Mouse (Mus musculus) ES-Bruce4 (cell line): ENCODE data around the gene Eif3k. TPM values are rescaled to one million over a fixed set of nuclear protein-coding genes. Genes with fewer than 3 reads are reported as not detected.

Experiments used
- H3K27ac ChIP-seq: 2 replicates; pipeline ENCODE4 v1.5.1; 2012; ENCODE audit warnings: low read length, inconsistent platforms; ENCODE audit not compliant: insufficient read depth
- H3K27me3 ChIP-seq: 2 replicates; pipeline ENCODE4 v1.6.1; 2012; ENCODE audit warnings: mild to moderate bottlenecking, low read length, inconsistent platforms; ENCODE audit not compliant: control insufficient read depth, poor library complexity, insufficient read depth, severe bottlenecking
- H3K36me3 ChIP-seq: 2 replicates; pipeline ENCODE4 v1.6.1; 2012; ENCODE audit warnings: inconsistent platforms, mild to moderate bottlenecking, low read length, moderate library complexity; ENCODE audit not compliant: control insufficient read depth, poor library complexity, insufficient read depth, severe bottlenecking
- H3K4me1 ChIP-seq: one replicate; pipeline ENCODE4 v1.8.1; 2011; ENCODE audit warnings: low read length; ENCODE audit not compliant: control insufficient read depth, insufficient read depth
- H3K4me3 ChIP-seq: 2 replicates; pipeline ENCODE4 v1.5.1; 2011; ENCODE audit warnings: low read depth, mild to moderate bottlenecking, low read length
- H3K9ac ChIP-seq: 2 replicates; pipeline ENCODE4 v1.6.1; 2012; ENCODE audit warnings: low read depth, mild to moderate bottlenecking, inconsistent platforms; ENCODE audit not compliant: poor library complexity, severe bottlenecking
- H3K9me3 ChIP-seq: replicated peaks from 2 replicates; pipeline ENCODE4 v1.6.1; 2012; ENCODE audit warnings: mild to moderate bottlenecking, low read length, inconsistent platforms; ENCODE audit not compliant: control insufficient read depth, poor library complexity, insufficient read depth, severe bottlenecking
- CTCF ChIP-seq: IDR thresholded peaks from one replicate; pipeline ENCODE4 v1.8.1; 2011; ENCODE audit warnings: low read depth, low read length
- EP300 ChIP-seq: IDR thresholded peaks from 2 replicates; pipeline ENCODE4 v1.6.1; 2011; ENCODE audit warnings: low read depth, low read length; ENCODE audit not compliant: insufficient read depth
- POLR2A ChIP-seq: IDR thresholded peaks from one replicate; pipeline ENCODE4 v1.8.1; 2011; ENCODE audit warnings: low read length; ENCODE audit not compliant: insufficient read depth
- polyA plus RNA-seq: library from polyadenylated mRNA; stranded (reverse); fragments of >200 nt; gene quantifications from 2 replicates; pipeline ENCODE4 v1.2.4, GENCODE M21; 2011; ENCODE audit warnings: low read depth; ENCODE audit not compliant: missing spikeins, insufficient read depth, insufficient read length

The Eif3k gene
- polyA plus RNA-seq, 1 experiment, result 409 TPM

DNA sequence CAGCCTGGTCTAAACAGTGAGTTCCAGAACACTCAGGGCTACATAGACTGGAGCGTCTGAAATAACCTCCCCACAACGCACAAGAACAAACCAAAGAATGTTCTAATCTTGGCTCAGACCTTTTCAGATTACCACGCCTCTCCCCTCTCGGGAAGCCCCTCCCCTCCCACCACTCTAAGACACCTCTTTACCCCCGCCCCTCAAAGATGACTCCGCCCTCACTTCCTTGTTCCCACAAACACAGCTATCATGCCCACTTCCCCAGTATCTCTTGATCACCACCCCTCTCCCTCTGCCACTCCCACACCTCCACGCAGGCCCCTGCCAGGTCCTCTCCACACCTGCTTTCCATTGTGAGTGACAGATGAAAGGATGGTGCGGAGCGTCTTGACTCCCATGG lies 27.1 kb upstream of the Eif3k start:
- Histone ChIP-seq H3K27me3 (no peaks in the 10 kb centered on the region), H3K9ac (no peak overlapping the region), H3K4me1 (no peaks in the 10 kb centered on the region), H3K36me3 (no peaks in the 10 kb centered on the region), H3K4me3 (no peak overlapping the region), H3K27ac (no peak overlapping the region), H3K9me3 (no peaks in the 10 kb centered on the region)
- TF ChIP-seq CTCF, result no peak
- no peak for TF ChIP-seq EP300
- TF ChIP-seq POLR2A, result no peak

GRCm38 (mm10) chr7:29008171-29008570 lies 26.5 kb upstream of the Eif3k start:
- Histone ChIP-seq H3K27ac (no peak overlapping the region), H3K9ac (no peak overlapping the region), H3K9me3 (no peaks in the 10 kb centered on the region), H3K36me3 (no peaks in the 10 kb centered on the region), H3K27me3 (no peaks in the 10 kb centered on the region), H3K4me1 (no peaks in the 10 kb centered on the region), H3K4me3 (no peak overlapping the region)
- TF ChIP-seq CTCF, result no peak

GRCm38 (mm10) chr7:29007224-29008101 lies 25.8 kb upstream of the Eif3k start:
- no peaks in the 10 kb centered on the region for H3K36me3 ChIP-seq
- TF ChIP-seq EP300, result no peak
- H3K9me3 ChIP-seq, result no peaks in the 10 kb centered on the region
- no peak overlapping the region for H3K27ac ChIP-seq
- no peaks in the 10 kb centered on the region for H3K27me3 ChIP-seq
- no peak overlapping the region for H3K9ac ChIP-seq
- H3K4me1 ChIP-seq, result no peaks in the 10 kb centered on the region
- H3K4me3 ChIP-seq, result no peak overlapping the region

DNA sequence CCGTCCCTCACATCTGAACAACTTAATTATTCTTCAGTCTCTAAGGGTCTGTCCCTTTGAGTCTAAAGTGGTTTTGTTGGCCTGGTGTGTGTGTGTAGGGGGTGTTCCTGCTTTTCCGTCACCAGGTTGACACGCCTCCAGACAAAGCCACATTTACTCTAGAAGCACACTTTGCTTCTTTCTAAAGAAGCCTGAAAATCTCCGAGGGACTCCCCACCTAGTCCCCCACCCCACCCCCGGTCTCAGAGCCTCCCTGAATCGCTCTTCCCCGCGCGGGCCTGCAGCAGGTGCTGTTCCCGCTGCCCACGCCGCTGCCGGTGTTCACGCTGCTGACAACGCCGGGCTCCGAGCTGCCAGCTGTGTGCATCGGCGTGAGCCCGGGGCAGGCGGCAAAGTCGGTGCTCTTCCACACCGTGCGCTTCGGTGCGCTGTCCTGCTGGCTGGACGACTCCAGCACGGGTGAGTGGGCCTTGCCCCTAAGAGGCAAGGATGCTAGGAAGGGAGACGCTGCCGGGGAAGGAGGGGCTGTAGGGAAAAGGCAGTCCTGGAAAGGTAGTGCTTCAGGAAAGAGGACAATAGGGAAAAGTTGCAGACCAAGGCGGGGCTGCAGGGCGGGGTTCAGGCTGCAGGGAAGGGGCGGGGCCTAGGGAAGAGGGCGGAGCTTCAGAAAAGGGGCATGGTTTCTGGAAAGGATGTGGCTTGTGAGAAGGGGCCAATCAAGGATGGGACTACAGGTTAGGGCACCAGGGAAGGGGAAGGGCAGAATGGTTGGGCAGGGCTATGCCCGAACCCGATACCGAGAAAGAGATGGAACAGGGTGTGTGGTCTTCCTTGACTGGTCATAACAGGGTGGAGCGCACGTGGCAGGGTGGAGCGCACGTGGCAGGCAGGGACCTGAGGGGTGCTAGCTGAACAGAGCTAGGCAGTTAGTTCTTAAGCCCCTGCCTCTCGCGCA lies 19.3 kb upstream of the Eif3k start:
- peak overlapping the region; percentile 69 for H3K4me3 ChIP-seq
- peak overlapping the region; percentile 0; the same call in 1 of the 2 replicates for H3K27ac ChIP-seq
- peaks cover 2% of the 10 kb centered on the region for H3K4me1 ChIP-seq
- peak overlapping the region; percentile 41; the same call in 1 of the 2 replicates for H3K9ac ChIP-seq
- no peaks in the 10 kb centered on the region for H3K27me3 ChIP-seq
- TF ChIP-seq EP300 (peak; percentile 42; the same call in 1 of the 2 replicates), POLR2A (peak; percentile 49), CTCF (no peak)
- no peaks in the 10 kb centered on the region for H3K36me3 ChIP-seq
- H3K9me3 ChIP-seq, result no peaks in the 10 kb centered on the region

DNA sequence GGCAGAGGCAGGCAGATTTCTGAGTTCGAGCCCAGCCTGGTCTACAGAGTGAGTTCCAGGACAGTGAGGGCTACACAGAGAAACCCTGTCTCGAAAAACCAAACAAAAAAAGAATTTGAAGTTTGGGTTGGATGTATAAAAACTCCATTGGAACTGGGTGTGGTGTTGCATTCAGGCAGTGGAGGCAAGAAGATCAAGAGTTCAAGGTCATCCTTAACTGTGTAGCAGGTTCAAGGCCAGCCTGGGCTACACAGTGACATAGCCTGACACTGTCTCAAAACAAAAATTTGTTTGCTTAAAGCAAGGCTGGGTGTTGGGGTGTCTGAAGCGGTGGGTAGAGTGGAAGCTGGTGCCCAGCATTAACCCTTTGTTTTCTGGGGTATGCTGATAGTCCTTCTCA lies 11.7 kb upstream of the Eif3k start:
- Histone ChIP-seq H3K9me3 (no peaks in the 10 kb centered on the region), H3K27me3 (no peaks in the 10 kb centered on the region), H3K4me1 (no peaks in the 10 kb centered on the region), H3K27ac (no peak overlapping the region), H3K4me3 (no peak overlapping the region), H3K36me3 (no peaks in the 10 kb centered on the region), H3K9ac (no peak overlapping the region)
- no peak for TF ChIP-seq CTCF
- no peak for TF ChIP-seq POLR2A
- TF ChIP-seq EP300, result no peak

GRCm38 (mm10) chr7:28992997-28993396 lies 11.3 kb upstream of the Eif3k start:
- H3K27ac ChIP-seq, result no peak overlapping the region
- H3K27me3 ChIP-seq, result no peaks in the 10 kb centered on the region
- no peaks in the 10 kb centered on the region for H3K4me1 ChIP-seq
- no peak overlapping the region for H3K4me3 ChIP-seq
- H3K9ac ChIP-seq, result no peak overlapping the region
- H3K36me3 ChIP-seq, result no peaks in the 10 kb centered on the region
- TF ChIP-seq CTCF (no peak), POLR2A (no peak), EP300 (no peak)
- H3K9me3 ChIP-seq, result no peaks in the 10 kb centered on the region
